Mouse (Mus musculus): Measurements from ENCODE around the gene Dab2ip. TPM values are rescaled to one million over a fixed set of nuclear protein-coding genes. Genes with fewer than 3 reads are reported as not detected.

The Dab2ip gene
- total RNA-seq, 2 experiments from 2014 or later: 44.3 to 56.9 TPM

GRCm38 (mm10) chr2:35622261-35623103 lies 64.4 kb downstream of the Dab2ip start:
- DNase-seq: no peak

DNA sequence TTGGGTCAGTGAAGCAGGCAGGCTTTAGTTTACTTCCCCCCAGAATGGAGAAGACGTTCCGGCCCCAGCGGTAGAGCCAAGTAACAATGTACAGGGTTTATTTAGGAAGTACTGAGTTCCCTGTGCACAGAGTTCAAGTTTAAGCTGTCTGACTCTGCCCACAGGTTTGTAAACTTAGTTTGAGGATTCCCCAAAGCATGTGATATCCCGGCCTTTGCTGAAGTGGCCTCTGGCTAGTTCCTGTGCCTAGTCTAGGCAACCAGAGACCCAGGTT lies 65.0 kb downstream of the Dab2ip start:
- DNase-seq: no peak

DNA sequence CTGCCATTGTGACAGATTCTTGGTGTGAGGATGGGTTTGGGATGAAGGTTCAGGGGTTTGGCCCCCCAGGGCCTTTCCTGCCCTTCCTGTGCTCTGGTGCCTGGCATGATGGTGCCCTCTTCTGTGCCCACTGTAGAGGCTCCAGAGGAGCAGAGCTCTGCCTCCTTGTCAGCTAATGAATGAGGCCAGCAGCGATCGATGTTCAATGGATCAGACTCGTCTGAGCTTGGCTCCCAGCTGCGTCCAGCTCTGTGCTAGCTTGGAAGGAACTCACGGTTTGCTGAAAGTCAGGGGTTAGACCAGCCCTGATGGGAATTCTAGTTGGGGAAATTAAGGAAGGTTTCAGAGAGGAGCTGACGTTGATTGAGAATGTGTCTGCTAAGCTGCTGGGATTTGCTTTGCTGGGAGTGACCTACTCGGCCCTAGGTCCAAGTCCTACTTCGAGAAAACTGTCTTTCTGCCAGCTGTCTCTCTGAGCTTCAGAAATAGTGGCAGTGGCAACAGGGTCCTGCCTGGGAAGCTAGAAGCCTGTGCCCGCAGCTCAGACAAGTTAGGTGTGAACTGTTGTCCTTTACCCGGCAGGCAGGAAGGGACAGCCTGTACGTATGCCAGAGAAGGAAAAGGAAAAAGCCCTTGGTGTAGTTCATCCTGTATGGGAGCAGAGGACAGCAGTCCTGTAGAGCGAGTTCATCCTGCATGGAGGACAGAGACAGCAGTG lies 65.5 kb downstream of the Dab2ip start:
- no peak for DNase-seq

DNA sequence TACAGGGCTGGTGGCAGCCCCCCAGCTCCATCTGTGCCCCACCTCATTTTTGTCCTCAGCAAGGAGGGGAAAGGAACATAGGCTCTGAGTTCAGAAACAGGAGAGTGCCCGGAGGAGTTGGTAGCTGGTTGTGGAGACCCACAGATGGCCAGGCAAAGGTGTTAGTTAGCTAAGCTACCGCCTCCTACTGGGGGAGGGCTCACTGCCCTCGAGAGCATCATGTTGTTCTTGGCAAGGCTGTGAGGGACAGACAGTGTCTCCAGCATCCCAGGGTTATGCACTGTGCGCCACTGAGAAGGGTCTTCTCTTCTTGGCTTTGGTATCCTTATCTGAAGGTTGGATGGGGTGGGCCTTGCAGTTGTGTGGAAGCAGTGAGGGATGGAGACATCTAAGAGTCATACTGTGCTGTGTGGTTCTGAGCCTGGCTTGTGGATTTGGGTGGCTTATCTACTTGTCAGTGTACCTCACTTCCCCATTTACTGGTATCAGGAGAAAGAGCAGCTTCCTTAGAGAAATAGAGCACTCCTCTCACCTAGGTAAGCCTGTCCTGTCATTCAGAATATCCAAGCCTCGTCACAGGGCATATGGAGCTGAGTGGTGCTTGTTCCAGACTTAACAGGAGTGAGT lies 66.4 kb downstream of the Dab2ip start:
- no peak for DNase-seq

DNA sequence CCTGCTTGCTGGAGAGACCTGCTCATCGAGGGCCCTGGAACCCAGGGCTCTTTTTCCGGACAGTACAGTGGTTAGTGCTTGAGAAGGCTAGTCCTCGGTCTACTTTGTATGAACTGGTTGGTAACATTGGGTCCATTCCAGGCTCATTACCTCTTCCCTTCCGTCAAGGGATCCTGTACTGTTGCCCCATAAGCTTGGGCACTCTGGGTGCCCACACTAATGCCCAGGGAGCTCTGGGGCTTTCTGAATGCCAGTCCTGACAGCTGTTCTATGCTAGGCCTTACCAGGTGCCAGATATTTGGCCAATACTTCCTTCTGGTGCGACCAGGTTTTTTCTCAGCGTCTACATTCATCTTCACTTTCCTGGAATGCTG lies 66.9 kb downstream of the Dab2ip start:
- DNase-seq: no peak

- DNase-seq: no peak
Measured at GRCm38 (mm10) chr2:35625526-35625925, 67.5 kb downstream of the Dab2ip start.

DNA sequence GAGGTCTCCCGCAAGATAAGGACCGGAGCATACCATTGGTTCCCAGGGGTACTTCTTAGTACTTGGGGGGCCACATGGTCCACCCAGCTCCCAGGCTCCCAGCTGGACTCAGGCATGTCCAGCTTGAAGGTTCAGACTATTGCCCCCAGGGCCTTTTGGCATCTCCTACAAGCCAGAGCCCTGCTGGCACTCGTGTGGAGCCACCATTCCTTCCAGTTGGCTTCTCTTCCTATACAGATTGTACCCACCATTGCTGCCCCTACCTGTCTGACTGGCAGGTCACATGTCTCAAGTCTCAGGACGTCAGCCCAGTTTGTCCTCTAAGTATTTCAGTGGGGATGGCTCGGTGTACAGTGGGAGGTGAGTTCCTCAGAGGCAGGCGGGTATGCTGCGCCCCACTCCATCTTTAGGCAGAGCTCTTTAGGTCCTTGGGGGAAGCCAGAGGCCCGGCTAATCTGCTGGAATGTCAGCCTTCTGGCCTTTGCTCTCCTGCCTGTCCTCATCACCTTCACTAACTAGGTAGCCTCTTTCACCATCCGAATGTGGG lies 68.2 kb downstream of the Dab2ip start:
- no peak for DNase-seq

GRCm38 (mm10) chr2:35627298-35627898 lies 69.3 kb downstream of the Dab2ip start:
- DNase-seq: no peak

- no peak for DNase-seq
Measured at GRCm38 (mm10) chr2:35628052-35628451, 70.0 kb downstream of the Dab2ip start.

DNA sequence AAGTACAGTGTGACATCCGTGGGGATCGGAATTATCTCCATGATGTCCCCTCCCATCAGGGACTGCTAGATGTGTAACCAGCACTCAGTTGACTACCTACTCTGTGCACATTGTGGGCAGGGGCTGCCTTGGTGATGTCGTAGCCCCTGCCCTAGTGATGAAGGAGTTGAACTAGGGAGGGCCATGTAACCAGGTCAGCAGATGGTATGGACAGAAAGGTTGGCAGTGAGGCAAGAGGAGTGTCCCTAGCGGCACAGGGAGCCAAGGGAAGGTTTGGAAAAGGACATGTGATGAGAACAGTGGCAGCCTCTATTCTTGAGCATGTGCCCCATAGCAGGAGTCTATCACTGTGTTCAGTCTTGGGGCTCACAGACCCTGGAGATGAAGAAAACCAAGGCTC lies 70.6 kb downstream of the Dab2ip start:
- no peak for DNase-seq

- no peak for DNase-seq
Measured at GRCm38 (mm10) chr2:35629126-35629525, 71.1 kb downstream of the Dab2ip start.

DNA sequence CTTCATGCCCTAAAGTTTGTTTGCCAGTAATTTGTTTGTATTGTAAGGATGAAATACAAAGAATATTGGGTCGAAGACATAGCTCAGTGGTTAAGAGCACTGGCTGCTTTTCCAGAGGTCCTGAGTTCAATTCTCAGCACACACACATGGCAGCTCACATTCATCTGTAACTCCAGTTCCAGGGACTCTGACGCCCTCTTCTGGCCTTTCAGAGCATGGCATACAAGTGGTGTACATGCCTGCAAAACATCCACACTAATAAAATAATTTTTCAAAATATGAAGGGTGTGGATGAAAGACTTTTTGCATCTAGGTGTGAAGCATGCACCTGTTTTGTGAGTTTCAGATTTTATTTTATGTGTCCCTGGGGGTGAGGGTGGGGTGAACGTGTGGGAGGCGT lies 75.3 kb downstream of the Dab2ip start:
- no peak for DNase-seq

DNA sequence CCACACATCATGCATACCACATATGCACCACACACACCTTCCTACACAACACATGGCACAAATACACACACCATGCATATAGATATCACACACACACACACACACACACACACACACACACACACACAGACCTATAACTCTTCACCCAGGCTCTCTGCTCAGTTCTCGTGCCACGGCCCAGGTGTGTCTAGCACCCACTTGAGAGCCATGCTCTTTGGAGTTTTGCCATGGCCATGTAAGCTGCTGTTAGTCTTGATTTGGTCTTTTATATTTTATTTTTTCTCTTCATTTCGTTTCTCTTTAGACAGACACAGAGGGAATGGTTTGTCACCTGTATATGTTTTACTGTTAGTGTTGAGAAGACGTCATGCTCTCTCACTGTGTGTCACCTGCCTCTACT lies 76.9 kb downstream of the Dab2ip start:
- no peak for DNase-seq

DNA sequence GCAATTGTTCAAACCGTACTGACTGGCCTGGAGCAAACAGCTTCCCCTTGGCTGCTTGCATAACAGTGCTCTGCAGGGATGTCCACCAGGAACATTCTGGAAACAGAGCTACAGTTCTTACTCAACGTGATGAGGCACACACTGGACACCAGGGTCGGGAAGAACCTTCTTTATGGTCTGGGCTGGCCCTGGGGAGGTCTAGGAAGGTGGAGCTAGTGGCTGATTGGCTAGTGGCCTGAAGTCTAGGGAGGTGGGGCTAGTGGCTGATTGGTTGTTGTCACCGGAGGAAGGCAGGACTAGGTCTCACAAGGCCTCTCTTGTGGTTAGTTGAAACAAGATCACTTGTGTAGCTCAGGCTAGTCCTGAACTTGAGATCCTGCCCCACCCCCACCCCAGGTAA lies 77.5 kb downstream of the Dab2ip start:
- DNase-seq: no peak

GRCm38 (mm10) chr2:35637880-35638535 lies 79.9 kb downstream of the Dab2ip start:
- no peak for DNase-seq

GRCm38 (mm10) chr2:35639799-35640198 lies 81.7 kb downstream of the Dab2ip start:
- no peak for DNase-seq

DNA sequence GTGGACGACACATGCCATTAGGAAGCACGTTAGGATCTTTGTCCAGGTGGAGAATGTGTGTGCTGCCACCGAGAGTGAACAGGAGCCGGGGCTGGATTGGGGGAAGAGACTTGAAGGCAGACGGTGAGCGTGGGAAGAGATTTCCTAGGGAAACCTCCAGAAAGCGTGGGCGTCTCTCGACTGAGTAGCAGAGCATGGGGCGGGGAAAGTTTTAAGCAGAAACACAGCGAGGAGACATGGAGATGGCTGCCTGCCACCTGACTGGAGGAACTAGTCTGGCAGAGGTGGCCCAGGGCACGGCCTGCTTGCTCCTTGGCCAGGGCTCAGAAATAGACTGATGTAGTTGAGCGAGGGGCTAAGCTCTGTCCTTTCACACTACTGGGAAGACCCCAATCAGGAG lies 82.5 kb downstream of the Dab2ip start:
- peak; percentile 48 for DNase-seq

DNA sequence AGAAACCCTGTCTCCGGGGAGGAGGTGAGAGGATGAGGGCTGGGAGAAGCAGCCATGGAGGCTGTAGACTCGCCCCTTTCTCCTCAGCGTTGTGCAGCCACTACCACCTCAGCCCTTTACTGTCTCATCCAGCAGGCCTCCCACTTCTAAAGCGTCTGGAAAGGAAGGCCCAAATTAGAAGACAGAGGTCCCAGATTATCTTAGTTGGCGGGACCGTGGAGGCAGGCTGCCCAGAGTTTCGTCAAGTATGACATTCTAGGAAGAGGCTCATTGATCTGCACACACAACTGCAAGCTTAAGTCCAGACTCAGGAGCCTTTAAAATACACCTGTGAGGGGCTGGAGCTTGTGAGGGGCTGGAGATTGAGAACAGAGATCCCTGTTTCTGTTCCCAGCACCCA lies 84.2 kb downstream of the Dab2ip start:
- no peak for DNase-seq

DNA sequence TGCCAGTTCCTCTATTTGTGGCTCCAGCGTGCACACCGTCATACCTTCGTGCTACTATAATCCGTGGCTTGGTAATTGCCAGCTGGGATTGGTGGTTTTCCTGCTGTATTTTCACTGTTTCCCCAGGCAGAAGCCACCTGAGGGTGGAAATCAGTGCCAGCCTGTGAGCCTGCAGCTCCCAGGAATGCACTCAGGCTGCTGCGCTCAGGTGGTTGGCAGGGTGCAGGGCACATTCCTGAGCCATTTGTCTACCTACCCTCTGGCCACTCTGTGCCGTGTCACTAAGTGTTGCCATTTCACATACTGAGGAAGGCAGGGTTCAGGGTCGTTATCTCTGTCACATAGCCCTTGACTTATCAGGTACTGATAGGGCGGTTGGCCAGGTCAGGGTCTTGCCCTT lies 88.5 kb downstream of the Dab2ip start:
- DNase-seq: no peak

- DNase-seq: peak; percentile 93
Measured at GRCm38 (mm10) chr2:35649708-35650107, 91.6 kb downstream of the Dab2ip start.

DNA sequence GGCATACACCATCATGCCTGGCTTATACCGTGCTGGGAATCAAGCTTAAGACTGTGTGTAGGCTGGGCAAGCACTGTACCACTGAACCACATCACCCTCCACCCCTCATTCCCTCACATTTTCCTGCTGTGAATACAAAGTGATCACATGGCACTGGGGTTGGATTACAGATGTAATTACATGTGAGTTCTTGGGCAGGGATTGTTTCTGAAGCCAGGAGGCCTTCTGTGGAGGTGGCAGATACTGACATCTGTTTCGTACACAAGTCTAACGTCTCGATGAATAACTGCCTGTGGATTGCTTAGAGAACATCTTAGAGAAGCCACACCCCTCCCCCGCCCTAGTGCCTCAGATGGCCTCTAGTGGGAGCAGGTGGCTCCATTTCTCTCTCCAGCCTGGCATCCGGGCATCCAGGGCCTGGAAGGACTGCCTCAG lies 93.2 kb downstream of the Dab2ip start:
- peak; percentile 60 for DNase-seq

- no peak for DNase-seq
Measured at GRCm38 (mm10) chr2:35652984-35653383, 94.9 kb downstream of the Dab2ip start.

Data from gastrocnemius, postnatal 10 days (tissue).